Mouse (Mus musculus): ENCODE results near the gene Cacng5.

Cacng5 gene

DNA sequence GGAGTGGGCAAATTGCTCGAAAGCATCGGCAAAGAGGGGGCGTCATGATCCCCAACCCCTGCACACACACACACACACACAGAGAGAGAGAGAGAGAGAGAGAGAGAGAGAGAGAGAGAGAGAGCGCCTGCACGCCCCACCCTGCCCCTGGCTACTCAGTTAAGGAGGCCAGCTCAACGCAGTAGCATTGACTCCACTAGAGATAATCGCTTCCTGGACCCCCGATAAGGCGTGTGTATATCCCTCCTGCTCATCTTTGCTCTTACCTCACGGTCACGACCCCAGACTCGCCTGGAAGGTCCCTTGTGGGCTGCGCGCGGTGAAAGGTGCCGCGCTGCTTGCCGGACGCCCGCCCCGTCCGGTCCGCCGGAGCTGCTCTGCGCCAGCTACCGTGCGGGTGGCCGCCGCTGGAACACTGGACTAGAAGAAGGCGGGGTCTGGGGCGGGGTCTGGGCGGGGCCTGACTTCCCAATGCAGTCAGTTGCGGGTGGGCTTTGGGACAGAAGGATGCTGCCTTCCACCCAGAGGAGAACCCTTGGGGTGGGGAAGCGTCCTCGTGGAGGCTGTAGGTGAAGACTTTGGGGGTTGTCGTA is at the start of gene Cacng5:
TSS of gene Cacng5 (minus strand) at position 422 of the 593 bp plus-strand sequence.
- in situ Hi-C loops (cut with MboI; ENCODE audit: low pct_unique_long_range_greater_than_20kb in 1 of 2, low sequenced_read_pairs in 2 of 2, unreplicated experiment in 1 of 2): no loop called here

DNA sequence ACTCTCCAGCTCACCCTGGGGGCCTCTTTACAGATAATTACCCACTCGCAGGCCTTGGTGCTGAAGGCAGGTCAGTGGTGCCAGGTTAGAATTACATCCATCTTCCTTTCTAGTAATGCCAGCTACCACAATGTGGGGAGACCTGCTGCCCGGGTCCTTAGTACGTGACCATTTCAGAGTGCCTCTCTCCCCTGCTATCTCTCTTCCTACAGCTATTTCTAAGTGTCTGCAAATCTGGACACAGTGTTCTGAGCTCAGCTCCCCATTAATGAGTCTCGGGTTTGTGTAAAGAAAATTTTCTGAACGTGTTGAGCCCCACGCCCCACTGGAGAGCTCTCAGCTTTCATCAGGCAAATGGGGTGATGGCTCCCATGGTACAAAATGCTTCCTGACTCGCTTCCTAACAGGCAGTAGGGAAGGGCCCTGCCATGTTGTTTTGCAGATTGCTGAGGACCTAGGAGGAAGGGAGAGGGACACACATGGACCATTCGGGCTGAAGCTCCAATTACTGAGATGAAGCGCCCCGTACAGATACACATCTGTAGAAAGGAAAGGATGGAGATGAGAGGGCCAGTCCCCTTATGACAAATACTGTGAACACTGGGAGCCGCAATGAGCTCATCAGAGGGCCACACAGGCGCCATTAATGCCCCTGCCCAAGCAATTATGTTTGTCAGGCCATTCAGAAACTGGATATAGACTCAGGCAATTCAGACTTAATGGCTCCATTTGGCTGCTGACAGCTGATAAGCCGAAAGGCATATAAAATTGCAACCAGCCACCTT is 42.9 kb upstream of the Cacng5 start:
- in situ Hi-C loops (cut with MboI; ENCODE audit: low pct_unique_long_range_greater_than_20kb in 1 of 2, low sequenced_read_pairs in 2 of 2, unreplicated experiment in 1 of 2): no loop called here

DNA sequence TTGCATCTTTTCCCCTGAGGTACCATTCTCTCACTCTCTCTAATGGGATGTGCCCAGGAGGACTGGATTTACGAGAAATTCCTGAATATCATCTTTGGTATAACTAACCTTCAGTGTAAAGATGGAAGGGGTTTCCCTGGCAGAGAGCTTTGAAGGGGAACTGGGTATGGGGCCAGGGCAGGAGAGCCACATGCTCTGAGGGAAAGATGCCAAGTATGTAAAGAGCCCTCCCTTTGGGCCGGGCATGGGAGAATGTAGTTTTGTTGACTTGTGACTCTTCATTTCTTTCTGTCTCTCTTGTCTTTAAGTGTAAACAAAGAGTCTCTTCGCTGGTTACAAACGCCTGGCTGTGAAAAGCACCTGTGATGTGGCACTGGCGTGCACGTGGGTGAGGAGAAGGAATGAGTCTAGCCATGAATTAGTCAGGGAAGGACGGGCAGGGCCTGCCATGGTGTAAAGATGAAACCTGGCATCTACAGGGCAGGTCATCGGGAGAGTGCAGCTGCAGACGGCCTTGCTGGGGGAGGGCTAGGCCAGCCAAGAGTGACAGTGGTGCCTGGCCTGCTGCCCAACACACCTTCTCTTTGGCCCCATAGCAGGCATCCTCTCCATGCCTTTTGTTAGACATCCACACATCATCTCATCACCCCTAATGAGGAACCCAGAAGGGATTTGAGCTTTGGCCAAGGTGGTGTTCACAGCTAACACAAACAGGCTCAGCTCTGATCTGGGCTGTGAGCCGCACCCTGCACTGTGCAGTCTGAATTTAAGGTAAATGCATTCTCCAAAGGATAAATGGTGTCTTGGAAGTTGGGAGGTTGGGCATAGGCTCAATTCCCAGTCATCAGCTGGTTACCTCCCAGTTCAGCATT is 40.6 kb upstream of the Cacng5 start:
- in situ Hi-C loops (cut with MboI; ENCODE audit: low pct_unique_long_range_greater_than_20kb in 1 of 2, low sequenced_read_pairs in 2 of 2, unreplicated experiment in 1 of 2): no loop called here

DNA sequence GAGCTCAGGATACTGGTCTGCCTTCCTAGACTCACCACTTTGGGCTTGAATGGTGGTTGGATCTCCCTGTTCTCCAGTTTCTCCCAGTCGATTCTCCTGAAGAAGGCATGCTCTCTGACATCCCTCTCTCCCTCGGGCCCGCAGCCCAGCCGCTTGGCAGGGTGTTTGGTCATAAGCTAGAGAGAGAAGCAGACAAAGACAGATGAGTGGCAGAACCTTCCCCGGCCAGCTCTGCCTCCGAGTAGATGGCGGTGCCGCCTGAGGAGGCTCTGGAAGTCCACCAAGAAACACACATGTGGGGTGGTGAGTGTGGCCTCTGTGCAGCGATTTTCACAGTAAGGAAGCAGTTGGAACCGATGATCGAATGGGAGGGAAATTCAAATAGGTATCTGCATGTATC is 36.6 kb upstream of the Cacng5 start:
- in situ Hi-C loops (cut with MboI; ENCODE audit: low pct_unique_long_range_greater_than_20kb in 1 of 2, low sequenced_read_pairs in 2 of 2, unreplicated experiment in 1 of 2): no loop called here

DNA sequence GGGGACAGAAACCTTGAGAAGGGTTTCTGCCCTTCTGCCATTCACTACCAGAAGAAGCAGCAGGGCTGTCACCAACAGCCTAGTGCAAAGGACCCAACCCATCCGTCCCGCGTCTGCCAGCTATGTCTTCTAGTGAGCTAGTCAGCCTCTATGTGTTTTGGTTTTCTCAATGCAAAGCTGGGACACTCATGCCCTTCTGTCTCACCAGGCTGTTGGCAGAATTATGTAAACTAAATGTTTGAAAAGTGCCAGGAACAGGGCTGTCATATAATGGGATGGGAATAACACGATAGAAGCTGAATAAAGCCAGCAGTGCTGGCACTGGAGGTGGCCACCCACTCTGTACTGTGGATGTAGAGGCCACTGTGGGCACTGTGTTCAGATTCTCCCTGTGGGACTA is 35.8 kb upstream of the Cacng5 start:
- in situ Hi-C loops (cut with MboI; ENCODE audit: low pct_unique_long_range_greater_than_20kb in 1 of 2, low sequenced_read_pairs in 2 of 2, unreplicated experiment in 1 of 2): no loop called here

DNA sequence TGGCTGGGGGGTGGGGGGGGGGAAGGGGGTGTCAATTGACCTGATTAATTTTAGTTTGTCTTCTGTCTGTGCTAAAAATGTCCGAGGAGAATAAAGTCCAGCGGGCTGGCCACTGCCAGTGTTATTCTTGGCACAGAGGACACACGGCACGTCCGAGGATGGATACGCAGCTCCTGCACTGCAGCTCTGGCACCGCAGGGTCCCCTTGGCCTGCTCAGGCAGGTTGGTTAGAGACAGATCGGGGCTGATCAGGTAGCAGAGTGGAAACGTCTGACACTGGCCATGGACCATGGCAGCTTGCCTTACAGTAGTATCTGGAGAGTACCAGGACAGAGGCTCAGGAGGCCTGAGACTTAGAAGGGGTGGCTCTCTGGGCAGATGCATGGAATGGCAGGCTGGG is 35.4 kb upstream of the Cacng5 start:
- in situ Hi-C loops (cut with MboI; ENCODE audit: low pct_unique_long_range_greater_than_20kb in 1 of 2, low sequenced_read_pairs in 2 of 2, unreplicated experiment in 1 of 2): no loop called here

DNA sequence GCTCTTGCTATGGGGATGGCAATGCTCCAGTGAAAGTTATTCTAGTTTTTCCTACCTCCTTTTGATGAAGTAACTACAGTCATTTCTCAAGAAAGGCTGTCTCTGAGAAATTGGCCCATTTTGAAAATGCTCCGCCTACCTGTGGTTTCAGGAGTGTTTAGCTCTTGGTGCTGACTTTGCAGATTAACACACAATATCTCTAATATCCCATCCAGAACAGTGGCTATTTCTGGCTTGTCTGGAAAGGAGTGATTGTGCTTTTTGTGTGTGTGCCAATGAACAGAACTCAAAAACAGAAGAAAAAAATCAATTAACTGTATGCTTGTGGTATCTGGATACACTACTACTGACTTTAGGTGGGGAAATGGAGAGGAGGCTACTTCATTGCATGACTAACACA is 33.1 kb upstream of the Cacng5 start:
- in situ Hi-C loops (cut with MboI; ENCODE audit: low pct_unique_long_range_greater_than_20kb in 1 of 2, low sequenced_read_pairs in 2 of 2, unreplicated experiment in 1 of 2): no loop called here

DNA sequence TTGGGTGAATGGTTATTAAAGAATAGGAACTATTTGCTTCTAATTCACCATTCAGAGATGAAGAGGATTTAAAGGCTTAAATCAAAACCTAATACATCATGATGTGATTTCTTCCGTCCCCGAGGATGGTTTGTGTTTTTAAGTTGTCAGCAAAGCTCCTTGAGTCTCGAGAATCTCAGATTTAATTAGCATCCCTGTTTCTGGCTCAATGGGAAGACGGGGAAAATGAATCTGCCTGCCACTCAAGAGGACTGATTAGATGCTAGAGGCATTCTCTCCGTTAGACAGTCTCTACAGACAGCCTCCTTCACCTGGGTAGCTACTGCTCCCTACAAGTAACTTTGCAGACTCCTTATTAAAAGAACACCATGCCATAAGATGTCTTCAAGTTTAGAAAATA is 32.0 kb upstream of the Cacng5 start:
- in situ Hi-C loops (cut with MboI; ENCODE audit: low pct_unique_long_range_greater_than_20kb in 1 of 2, low sequenced_read_pairs in 2 of 2, unreplicated experiment in 1 of 2): no loop called here

DNA sequence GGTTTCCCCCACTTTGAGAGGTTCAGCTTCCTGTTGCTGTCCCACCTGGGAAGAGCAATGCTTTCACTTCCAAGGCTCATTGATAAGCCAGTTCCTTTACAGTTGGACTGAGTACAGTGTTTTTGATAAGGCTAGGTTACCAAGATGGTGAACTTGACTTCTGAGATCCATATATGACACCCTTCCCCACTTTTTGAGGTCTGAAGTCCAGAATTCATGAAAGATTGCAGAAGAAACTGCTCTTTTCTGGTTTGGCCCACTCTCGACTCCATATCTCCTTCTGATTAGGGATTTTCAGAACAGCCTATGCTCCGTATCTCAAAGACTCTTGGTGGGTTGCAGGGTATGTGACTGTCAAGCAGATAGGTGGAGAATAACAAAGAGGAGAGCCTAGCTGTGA is 22.1 kb upstream of the Cacng5 start:
- in situ Hi-C loops (cut with MboI; ENCODE audit: low pct_unique_long_range_greater_than_20kb in 1 of 2, low sequenced_read_pairs in 2 of 2, unreplicated experiment in 1 of 2): no loop called here

DNA sequence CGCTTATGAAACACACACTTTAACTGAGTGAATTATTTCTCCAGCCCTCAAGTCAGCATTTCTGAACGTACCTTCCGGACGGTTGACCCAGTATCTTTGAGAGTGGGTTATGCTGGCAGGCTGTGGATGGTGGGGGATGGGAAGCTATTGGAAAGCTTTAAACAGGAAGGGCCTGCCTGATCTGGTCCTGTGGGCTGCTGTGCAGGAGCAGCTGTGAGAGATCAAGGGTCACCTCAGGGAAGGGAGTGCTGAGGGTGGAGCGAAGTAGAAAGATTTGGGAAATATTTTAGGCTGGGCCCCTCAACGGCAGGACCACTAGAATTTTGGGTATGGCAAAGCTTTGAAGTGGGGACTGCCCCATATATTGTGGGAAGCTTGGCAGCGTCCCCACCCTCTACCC is 16.9 kb upstream of the Cacng5 start:
- in situ Hi-C loops (cut with MboI; ENCODE audit: low pct_unique_long_range_greater_than_20kb in 1 of 2, low sequenced_read_pairs in 2 of 2, unreplicated experiment in 1 of 2): no loop called here

DNA sequence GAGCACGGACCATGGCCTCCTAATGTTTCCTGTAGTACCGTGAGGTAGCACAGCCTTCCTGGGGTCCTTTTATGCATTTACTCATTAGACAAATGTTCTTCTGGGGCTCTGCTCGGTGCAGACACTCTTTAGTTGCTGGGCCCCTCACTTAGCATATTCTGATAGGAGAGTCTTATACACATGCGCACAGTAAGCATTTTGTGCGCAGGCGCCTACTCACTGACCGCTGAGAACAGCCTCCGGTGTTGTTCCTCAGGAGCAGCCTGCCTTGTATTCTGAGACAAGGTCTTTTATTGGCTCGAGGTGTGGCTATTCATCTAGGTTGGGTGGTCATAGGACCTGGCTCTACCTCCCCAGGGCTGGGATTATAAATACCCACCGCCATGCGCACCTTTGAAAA is 16.4 kb upstream of the Cacng5 start:
- in situ Hi-C loops (cut with MboI; ENCODE audit: low pct_unique_long_range_greater_than_20kb in 1 of 2, low sequenced_read_pairs in 2 of 2, unreplicated experiment in 1 of 2): no loop called here

DNA sequence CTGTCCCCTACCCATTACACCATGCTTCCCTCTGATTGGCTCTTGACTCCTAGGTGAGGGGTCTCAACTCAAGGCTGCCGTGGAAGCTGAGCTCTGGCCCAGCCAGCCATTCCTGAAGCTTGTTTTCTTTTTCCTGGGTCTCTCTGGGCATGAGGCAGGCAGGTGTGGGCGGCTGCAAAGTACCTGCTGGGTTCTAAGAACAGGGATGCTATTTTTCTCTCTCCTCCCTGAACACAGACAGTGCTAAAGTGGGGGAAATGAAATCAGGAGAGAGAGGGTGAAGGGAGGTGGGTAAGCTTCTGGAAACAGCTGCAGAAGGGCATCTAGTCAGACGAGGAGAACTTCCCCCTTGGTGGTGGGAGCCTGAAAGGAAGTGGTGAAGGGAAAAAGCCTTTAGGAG is 14.9 kb upstream of the Cacng5 start:
- in situ Hi-C loops (cut with MboI; ENCODE audit: low pct_unique_long_range_greater_than_20kb in 1 of 2, low sequenced_read_pairs in 2 of 2, unreplicated experiment in 1 of 2): no loop called here

DNA sequence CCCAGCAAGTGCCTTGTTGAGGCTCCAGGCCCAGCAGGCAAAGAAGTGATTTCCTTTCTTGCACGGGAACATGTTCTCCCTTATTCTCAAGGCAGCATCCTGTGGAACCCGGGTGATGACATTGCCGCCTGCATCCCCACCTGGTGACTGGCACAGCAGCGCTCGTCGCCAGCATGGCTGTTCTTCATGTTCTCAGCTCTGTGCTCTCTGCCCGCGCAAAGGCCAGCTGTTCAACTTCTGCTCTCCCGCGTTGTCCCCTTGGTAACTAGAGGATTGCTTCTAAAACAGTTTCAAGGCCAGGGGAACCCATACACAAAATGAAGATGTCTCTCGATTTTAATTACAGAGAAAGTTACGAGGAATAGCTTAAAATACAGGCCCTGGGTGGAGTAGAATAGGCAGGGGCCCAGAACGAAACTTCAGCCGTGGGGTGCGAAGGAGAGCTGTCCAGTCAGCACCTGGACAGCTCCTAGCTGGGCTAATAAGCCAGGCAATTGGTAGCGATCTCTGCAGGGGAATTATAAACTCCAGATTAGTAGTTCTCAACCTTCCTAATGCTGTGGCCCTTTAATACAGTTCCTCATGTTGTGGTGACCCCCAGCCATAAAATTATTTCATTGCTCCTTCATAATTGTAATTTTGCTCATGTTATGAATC is 5.1 kb upstream of the Cacng5 start:
- in situ Hi-C loops (cut with MboI; ENCODE audit: low pct_unique_long_range_greater_than_20kb in 1 of 2, low sequenced_read_pairs in 2 of 2, unreplicated experiment in 1 of 2): no loop called here

DNA sequence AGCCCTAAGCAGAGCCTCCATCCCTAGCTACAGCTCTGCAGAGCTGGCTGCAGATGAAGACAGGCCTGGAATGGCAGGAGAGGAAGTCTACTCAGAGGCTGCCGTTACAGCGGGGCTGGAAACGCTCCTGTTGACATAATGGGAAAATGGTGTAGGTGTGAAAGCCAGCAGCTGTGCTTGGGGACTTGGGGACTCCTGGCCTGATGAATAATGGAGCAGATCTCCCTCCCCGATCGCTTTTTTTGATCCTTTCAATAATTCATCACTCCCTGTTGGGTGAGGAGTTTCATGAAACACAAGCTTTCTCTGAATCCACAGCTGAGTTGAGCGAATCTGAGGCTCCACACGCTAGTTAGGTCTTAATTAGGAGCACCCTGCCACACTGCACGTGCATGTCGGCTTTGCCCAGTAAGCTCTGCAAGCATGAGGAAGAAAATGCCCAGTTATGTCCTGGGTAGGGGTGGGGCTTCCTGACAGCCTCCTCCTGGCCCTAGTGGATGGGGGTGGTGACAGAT is 2.9 kb upstream of the Cacng5 start:
- in situ Hi-C loops (cut with MboI; ENCODE audit: low pct_unique_long_range_greater_than_20kb in 1 of 2, low sequenced_read_pairs in 2 of 2, unreplicated experiment in 1 of 2): no loop called here

DNA sequence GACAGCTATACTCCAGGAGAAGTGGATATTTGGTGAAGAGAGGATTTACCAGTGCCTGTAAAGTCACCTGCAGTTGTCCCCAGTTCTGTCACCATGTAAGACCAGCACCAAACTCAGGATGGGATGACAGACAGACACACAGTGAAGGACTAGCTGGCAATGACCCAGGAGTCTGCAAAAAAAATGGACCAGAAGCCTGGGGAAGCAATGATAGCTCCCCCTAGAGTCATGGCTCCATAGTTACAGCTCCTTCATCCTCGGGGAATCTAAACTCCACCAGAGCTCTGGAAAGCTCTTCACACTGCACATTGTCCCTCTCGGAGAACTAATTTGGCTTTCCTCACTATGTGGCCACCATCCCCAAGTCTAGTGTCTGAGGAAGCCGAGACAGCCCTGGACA is 1.5 kb downstream of the Cacng5 start:
- in situ Hi-C loops (cut with MboI; ENCODE audit: low pct_unique_long_range_greater_than_20kb in 1 of 2, low sequenced_read_pairs in 2 of 2, unreplicated experiment in 1 of 2): no loop called here

DNA sequence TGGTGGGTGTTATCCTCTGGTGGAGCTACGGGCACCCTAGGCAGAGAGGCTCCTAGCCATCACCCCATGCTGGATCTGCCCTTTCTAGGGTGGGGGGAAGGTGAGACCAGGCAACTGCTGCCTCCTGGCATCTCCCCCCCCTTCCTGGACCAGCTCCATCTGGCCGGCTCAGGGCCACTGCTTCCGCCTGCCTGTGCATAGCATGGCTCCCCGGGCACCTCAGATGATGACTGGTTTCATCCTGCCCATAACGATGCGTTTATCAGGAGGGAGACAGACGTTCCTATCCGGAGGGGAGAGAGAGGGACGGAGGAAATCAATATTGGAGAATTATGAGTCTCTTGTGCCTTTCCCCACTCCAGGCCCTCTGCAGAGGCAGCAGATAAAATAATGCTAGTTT is 9.5 kb downstream of the Cacng5 start:
- in situ Hi-C loops (cut with MboI; ENCODE audit: low pct_unique_long_range_greater_than_20kb in 1 of 2, low sequenced_read_pairs in 2 of 2, unreplicated experiment in 1 of 2): loop anchor here in 1 of 2 experiments (10.0 kb wide), 1 partner anchor 89 kb away; no protein-coding TSS in a partner anchor

DNA sequence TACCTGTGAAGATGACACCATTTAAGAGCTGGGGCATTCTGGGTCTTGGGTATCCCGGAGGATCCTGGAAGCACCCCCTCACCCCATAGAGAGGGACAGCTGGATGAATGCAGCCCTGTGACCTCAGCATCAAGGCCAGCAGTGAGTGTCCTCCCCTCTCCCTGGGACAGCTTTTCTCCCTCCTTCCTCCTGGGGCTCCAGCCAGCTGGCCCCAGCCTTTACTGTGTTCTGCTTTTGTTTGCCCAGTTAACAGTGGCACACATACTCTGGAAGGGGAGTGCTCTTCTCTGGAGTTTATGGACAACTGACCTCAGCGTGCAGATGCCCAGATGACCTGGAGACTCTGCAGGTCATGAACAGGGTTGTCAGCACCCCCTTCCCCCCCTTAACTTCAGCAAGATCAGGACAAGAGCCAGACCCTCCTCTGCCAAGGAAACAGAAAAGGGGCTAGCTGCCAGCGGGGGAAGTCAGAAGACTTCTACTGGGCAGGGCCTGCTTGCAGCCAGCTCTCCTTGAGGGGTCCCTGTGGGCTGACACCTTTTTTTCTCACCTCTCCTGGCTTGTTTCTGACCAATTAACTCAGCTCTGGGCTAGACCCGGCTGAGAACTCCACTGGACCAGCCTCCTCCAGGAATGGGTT is 10.8 kb downstream of the Cacng5 start:
- in situ Hi-C loops (cut with MboI; ENCODE audit: low pct_unique_long_range_greater_than_20kb in 1 of 2, low sequenced_read_pairs in 2 of 2, unreplicated experiment in 1 of 2): loop anchor here in 1 of 2 experiments (10.0 kb wide), 1 partner anchor 91 kb away; no protein-coding TSS in a partner anchor

DNA sequence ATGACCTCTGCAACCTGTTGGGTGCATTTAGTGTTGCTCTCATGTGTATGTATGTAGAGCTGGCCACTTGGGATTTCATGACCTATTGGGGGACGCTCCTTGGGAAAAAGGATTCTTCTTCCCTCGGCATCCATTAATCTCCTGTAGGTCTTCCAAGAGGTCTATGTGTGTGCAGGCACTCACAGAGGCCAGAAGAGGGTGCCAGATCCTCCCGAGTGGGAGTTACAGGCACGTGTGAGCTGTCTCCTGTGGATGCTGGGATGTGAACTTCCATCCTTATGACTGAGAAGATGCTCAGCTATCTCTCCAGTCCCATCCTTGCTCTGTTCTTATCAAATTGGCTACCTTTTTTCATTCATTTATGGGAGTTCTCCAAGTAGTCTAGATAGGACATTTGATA is 14.4 kb downstream of the Cacng5 start:
- in situ Hi-C loops (cut with MboI; ENCODE audit: low pct_unique_long_range_greater_than_20kb in 1 of 2, low sequenced_read_pairs in 2 of 2, unreplicated experiment in 1 of 2): loop anchor here in 1 of 2 experiments (10.0 kb wide), 1 partner anchor 94 kb away; no protein-coding TSS in a partner anchor
